Comparison of ENCODE assay signal across 8 mouse cellular contexts in the genomic region with DNA sequence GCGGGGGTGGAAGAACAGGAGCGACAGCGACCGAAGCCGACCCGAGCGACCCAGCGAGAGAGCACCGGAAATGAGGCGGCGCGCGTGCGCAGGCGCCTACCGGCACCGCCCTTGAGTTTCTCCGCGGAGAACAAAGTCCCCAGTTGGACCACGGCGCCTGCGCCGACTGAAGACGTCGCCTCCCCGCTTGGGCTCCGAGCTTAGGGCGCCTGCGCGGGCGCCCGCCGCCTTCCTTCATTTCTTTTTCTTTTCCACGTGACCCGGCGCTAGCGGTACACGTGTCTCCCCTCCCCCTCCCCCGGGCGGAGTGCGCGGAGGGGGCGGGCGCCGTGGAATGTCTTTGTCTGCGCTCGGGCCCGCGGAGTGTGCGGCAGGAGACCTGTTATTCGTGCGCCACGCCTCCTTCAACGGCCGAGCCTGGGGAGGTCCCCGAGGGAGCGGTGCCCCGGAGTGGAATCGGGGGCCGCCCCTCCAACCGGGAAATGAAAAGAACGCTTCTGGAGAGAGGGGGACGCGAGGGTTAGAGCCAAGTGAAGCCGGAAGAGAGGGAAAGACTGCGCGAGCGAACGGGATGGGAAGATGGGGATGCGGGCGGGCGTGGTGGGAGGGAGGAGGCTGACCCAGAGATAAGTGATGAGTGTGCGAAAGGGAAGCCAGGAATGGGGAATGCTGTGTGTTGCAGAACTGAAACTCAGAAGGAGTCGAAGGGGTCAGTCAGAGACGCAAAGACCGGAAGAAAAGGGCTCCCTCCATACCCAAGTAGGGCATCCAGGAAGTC. TPM values are rescaled to one million over a fixed set of nuclear protein-coding genes. Genes with fewer than 3 reads are reported as not detected.
DNase-seq lines count a peak whose midpoint lies in the region; ATAC-seq lines count a peak whose summit lies in the region.

A gene (minus strand): TSS at position 72 of the 778 bp plus-strand sequence.

- peak within 1 kb of the TSS; percentile 72 for H3K4me2 ChIP-seq in forebrain, embryonic 14.5 days (ENCODE audit: low read length)
- H3K4me2 ChIP-seq in neural tube, embryonic 15.5 days = peak within 1 kb of the TSS; percentile 73

- intact Hi-C loops in heart, postnatal 14 days (cut with DNase I) = loop anchor here (5.0 kb wide), 2 partner anchors 40 to 80 kb away; no protein-coding TSS in a partner anchor

- peaks cover 26% of the 10 kb centered on the region for H3K4me1 ChIP-seq in forebrain, embryonic 14.5 days (ENCODE audit: control insufficient read depth, insufficient read depth, low read length)
- H3K4me1 ChIP-seq in neural tube, embryonic 15.5 days = peaks cover 32% of the 10 kb centered on the region

- DNase-seq in ES-CJ7 (ENCODE audit: low read depth, low spot score) = peak; percentile 98
- DNase-seq in cerebellum, adult 11 months = peak; percentile 96
- peak; percentile 99 for DNase-seq in forebrain, embryonic 14.5 days (ENCODE audit: low spot score)
- DNase-seq in heart, postnatal 14 days = peak; percentile 97 to 98
- peak; percentile 96 for DNase-seq in layer of hippocampus, adult 11-12 months (ENCODE audit: low spot score)
- peak; percentile 96 to 98 for DNase-seq in lung, adult 18-20 months
- peak; percentile 97 for DNase-seq in testis, postnatal 14 days (ENCODE audit: low spot score)

- H3K9me3 ChIP-seq in forebrain, embryonic 14.5 days (replicated peaks; ENCODE audit: control insufficient read depth, low read length) = no peaks in the 10 kb centered on the region
- H3K9me3 ChIP-seq in neural tube, embryonic 15.5 days (replicated peaks) = no peaks in the 10 kb centered on the region

- peak; percentile 95 for ATAC-seq in forebrain, embryonic 14.5 days
- ATAC-seq in neural tube, embryonic 15.5 days (ENCODE audit: low FRiP score) = peak; percentile 95

- H3K27me3 ChIP-seq in forebrain, embryonic 14.5 days (replicated peaks; ENCODE audit: control insufficient read depth, insufficient read depth, low read length) = no peaks in the 10 kb centered on the region
- H3K27me3 ChIP-seq in neural tube, embryonic 15.5 days (replicated peaks) = no peaks in the 10 kb centered on the region

- under 1% methylated on average over 70 of the region's 76 CpGs for WGBS in forebrain, embryonic 14.5 days
- WGBS in neural tube, embryonic 15.5 days = under 1% methylated on average over 76 of the region's 76 CpGs

- H3K27ac ChIP-seq in forebrain, embryonic 14.5 days (ENCODE audit: low read depth, low read length) = peak within 1 kb of the TSS; percentile 100
- peak within 1 kb of the TSS; percentile 98 for H3K27ac ChIP-seq in neural tube, embryonic 15.5 days (replicated peaks)

- peak within 1 kb of the TSS; percentile 98 for H3K4me3 ChIP-seq in forebrain, embryonic 14.5 days (ENCODE audit: low read depth, low read length)
- H3K4me3 ChIP-seq in neural tube, embryonic 15.5 days (replicated peaks) = peak within 1 kb of the TSS; percentile 93

- peak within 1 kb of the TSS; percentile 100 for H3K9ac ChIP-seq in forebrain, embryonic 14.5 days (ENCODE audit: low read length)
- H3K9ac ChIP-seq in neural tube, embryonic 15.5 days (replicated peaks) = peak within 1 kb of the TSS; percentile 99

- H3K36me3 ChIP-seq in forebrain, embryonic 14.5 days (ENCODE audit: control insufficient read depth, insufficient read depth, low read length) = no peaks in the 10 kb centered on the region
- no peaks in the 10 kb centered on the region for H3K36me3 ChIP-seq in neural tube, embryonic 15.5 days

RNA-seq across cellular contexts. Expression of the gene that starts here (rescaled TPM):
- polyA plus RNA-seq in forebrain, embryonic 14.5 days (2014; fragmentation: Nextera tagmentation; extraction: Ambion mirVana) = 133 and 136 TPM in 2 replicates
- 10 to 100 TPM; 44.2 to 49.3 TPM for total RNA-seq in heart, postnatal 14 days (2021)
- polyA plus RNA-seq in neural tube, embryonic 15.5 days (2015; fragmentation: Nextera tagmentation; extraction: Ambion mirVana) = 105 and 106 TPM in 2 replicates

Comparison
In these comparisons a context has a peak if more than half of its experiments do, and no peak if none do; other contexts are left out.
1. Peak in every context shown above with its lines: DNase-seq, ATAC-seq, H3K4me3 ChIP-seq and H3K27ac ChIP-seq.